Mouse (Mus musculus): ENCODE data around the gene Ptov1.
A peak's percentile ranks its signal among the peaks of the same experiment; 100 is the strongest.
"Not testable (repeated sequence)": the region's sequence is repeated elsewhere in the genome, so short reads cannot be mapped to it uniquely, and the experiment has no call there.

The Ptov1 gene

GRCm38 (mm10) chr7:44888256-44889105 lies 18.9 kb upstream of the Ptov1 start:
- DNase-seq = no peak

- peak in 1 of 2 experiments; percentile 43 for DNase-seq
These were observed 17.4 kb upstream of the Ptov1 start for GRCm38 (mm10) chr7:44886964-44887363.

DNA sequence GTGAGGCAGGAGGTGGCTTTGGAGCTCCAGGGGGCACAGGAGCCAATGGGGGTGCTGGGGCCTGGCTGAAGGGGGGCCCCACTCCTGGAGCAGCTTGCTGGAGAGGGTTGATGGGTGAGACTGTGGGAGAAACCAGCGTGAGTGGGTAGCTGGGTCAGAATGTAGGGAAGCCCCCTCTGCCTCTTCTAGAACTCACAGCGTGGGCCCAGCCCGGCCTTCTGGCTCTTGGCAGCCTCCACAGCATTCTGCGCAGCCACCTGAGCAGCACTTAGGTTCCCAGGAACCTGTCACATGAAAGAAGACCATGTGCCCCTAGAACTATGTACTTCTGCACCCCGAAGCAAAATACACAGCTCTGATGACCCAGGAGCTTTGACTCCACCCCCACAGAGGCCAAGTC lies 15.0 kb upstream of the Ptov1 start:
- DNase-seq = no peak

GRCm38 (mm10) chr7:44883036-44883435 lies 13.4 kb upstream of the Ptov1 start:
- DNase-seq = no peak

DNA sequence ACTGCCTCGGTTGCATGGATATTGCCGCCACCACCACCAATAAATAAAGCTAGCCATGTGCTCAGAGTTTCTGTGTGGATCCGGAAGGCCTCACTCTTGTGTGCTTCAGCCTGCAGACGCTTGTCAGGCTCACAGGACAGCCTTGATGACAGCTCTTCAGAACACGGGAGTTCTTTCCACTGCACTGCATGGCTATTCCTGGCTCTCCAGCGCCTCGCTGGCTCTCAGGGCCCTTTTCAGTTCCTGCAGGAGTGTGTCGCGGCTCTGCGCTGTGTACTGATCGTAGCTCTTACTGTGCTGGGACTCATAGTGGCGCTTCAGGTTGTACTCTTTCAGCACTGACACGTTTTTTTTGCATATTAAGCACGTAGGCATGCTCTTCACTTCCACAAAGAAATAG lies 8.2 kb upstream of the Ptov1 start:
- DNase-seq = no peak

GRCm38 (mm10) chr7:44871774-44872173 lies 2.2 kb upstream of the Ptov1 start:
- not testable (repeated sequence) for DNase-seq

GRCm38 (mm10) chr7:44871181-44871580 lies 1.6 kb upstream of the Ptov1 start:
- DNase-seq = no peak

DNA sequence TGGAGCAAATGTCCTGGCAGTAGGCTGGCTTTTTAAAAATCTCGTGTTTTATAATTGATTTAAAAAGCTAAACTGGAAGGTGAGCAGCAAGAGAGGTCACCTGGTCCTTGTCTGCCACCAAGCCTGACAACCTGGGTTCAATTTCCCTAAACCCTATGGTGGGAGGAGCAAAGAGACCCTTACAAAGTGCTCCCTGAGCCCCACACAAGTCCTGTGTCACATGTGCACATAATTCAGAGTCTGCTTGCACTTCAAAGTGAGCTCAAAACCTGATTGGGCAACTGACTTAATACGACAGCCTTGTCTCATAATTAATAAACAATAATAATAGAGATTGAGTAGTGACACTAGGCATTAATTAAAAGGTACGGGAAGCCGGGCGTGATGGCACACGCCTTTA lies 1.0 kb upstream of the Ptov1 start:
- no peak for DNase-seq

DNA sequence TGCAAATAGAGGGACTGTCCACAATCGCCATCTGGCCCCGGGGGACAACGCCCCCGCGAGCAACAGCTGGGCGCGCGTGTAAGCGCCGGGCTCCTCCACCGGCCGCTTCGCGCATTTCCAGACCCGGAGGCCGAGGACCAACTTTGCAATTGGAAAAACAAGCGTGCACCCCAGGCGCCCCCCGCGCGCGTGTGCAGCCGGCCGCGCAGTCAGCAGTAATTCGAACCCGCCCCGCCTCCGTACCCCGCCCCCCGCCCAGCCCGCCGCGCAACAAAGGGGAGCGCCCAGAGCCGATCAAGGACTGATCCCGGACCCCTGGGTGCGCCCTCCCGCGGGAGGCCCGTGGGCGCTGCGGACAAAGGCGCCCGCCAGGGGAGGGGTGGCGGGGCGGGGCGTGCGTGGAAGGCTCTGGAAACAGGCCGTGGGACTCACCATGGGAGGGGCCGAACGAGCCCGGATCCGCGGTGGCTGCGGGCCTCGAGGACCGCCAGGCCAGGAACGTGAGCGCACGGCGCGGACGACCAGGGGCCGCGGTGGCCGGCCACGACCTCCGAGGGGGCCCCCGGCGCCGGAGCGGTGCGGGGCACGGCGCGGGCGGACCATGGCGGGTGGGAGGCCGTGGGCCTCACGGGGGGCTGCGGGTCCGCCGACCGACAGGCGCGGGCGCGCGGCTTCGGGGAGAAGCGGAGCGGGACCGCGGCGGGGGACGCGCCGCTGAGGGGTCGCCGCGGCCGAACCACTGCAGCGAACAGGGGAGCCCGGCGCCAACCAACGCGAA lies 480 bp downstream of the Ptov1 start:
- DNase-seq = peak; percentile 80 to 90

DNA sequence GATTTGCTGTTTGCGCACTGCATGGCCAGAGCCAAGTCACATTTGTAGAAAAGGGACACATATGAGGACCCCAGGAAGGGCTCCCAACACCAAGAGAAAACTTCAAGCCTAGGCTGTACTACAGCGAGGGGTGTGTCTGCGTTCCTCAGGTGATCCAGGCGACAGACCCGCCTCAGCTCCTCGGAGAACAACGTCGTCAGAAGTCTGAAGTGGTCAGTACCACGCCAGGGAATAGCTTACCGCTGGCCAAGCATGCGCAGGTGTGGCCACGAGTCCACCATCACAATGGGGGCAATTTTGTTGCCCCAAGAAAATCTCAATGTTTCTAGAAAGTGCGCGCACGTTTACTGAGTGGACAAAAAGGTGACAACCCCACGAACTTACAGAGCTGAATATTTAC lies 1.1 kb downstream of the Ptov1 start:
- DNase-seq = peak; percentile 64 to 81

DNA sequence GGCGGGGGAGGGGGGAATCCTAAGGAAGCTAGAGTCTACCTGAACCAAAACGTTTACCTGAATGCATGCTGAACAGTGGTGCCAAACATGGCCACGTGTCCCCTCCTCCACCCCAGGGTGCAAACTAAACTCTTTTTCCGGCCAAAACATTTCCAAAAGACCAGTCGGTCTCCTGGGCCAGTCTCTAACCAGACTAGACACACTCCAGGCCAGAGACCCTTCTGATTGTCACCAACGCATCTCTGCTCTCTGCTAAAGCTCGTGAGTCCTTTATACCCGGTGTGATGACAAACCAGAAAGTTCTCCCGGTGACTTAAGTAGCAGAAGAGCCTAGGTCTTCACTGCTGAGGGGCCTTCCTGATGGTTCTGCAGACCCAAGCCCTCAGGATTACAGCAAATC lies 1.8 kb downstream of the Ptov1 start:
- DNase-seq = no peak

DNA sequence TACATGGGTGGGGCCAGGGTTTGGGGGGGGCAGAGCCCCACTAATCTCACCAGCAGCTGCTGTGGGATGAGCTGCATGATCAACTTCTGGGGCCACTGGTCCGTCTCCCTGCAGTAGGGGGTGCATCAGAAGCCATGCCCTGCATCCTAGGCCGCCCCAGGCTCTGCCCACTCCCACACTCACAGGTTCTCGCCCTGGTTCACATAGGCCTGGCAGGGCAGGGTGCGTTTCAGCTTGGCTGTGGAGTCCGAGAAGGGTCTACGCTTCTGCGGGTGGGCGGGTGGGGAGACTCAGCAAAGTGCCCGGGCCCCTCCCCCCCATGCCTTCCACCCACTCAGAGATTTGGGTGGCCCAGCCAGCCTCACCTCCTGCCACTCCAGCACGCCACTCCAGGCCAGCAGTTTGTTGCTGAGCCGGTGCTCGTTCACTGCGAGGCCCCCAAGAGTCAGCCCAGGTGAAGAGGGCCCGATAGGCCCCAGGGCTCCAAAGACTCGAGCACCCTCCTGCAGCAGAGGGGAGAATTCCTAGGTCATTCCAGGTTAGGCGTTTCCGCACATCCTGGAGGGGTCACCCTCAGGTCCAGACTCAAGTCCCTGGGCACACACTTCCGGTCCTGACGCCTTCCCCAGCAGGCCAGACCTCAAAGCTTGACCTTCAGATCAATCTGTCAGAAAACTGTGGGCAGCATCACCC lies 2.4 kb downstream of the Ptov1 start:
- DNase-seq = no peak

DNA sequence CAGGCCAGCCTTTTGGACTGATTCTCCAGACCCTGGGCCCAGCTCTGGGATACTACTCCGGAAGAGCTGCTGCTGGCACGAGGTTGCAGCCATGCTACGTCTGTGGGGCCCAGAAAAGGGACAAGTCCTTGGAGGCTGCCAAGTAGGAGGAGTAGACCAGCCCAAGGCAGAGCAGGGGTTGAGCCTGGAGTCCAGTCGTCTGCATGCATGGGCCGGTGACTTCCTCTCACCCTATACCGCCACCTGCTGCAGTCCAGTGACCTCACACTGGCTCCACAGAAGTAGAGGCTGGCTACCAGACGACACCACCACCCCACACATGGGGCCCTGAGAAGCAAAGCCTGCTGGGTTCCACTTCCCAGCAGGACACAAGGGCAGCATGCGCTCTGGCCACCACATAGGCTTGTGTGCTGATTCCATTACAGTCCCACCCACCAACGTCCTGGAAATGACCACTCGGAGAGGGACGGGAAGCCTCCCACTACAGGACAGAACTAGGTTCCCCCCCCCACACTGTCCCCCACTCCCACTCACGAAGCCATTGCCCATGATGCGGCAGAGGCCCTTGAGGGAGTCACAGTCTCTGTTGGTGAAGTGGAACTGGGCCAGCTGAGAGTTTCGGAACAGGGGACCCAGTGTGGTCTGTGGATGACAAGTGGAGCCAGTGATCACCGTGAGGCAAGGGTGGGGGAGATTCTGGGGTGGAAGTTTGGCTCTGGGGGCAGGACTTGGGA lies 3.1 kb downstream of the Ptov1 start:
- DNase-seq = peak; percentile 79 to 89

DNA sequence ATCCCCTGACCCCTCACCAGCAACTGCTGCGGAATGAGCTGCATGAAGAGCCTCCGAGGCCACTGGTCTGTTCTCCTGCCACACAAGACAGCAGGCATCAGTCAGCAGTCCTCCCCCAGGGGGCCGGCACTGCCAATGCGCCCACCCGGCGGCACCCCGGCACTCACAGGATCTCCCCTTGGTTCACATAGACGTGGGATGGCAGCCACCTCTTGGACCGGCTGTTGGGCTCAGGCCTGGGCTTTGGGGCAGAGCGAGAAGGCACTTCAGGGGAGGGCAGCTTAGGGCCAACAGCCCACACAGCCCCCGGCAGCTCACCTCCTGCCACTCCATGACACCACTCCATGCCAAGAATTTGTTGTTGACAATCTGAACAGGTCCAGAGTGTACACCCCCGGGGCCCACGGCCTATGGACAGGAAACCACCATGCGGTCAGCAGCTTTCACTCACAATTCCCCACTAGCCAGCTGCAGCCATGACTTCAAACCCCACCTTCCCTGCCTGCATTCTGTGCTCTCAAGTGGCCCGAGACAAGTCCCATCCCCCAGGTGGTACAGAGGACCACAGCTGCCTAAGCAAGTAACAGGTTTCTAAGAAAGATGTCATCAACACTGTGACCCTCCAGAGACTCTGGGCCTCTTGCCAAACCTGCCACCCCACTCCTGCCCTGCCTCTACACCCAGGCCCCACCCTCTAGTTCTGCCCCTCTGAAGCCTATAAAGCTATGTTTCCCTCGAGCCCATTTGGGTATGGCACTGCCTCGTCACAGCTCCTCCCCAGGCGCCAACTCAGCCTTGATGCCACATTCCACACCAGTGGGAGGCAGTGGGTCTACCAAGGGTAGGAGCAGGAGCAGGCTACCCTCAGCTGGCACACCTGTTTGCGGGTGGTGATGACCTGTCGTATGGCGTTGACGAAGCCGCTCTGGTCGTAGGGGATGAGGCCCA lies 4.7 kb downstream of the Ptov1 start:
- peak; percentile 59 to 74 for DNase-seq

- DNase-seq = no peak
These were observed 5.5 kb downstream of the Ptov1 start for GRCm38 (mm10) chr7:44863982-44864494.

- no peak for DNase-seq
These were observed 6.4 kb downstream of the Ptov1 start for GRCm38 (mm10) chr7:44863210-44863609.

- DNase-seq = no peak
These were observed 7.2 kb downstream of the Ptov1 start for GRCm38 (mm10) chr7:44862434-44862833.

DNA sequence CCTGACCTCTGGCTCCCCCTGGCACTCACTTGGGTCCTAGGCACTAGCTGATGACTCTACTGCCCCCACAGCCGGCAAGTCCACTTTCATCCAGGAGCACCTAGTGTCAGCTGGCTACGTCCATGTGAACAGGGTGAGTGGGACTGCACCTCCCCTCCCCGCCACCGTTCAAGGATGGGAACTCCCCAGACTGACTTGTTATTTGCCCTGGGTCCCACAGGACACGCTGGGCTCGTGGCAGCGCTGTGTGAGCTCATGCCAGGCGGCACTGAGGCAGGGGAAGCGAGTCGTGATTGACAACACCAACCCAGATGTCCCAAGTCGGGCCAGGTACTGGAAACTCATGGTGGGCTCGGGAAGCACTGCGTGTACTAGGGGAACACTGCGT lies 8.2 kb downstream of the Ptov1 start:
- no peak for DNase-seq

- peak; percentile 82 to 83 for DNase-seq
These were observed 8.8 kb downstream of the Ptov1 start for GRCm38 (mm10) chr7:44860576-44861428.

DNA sequence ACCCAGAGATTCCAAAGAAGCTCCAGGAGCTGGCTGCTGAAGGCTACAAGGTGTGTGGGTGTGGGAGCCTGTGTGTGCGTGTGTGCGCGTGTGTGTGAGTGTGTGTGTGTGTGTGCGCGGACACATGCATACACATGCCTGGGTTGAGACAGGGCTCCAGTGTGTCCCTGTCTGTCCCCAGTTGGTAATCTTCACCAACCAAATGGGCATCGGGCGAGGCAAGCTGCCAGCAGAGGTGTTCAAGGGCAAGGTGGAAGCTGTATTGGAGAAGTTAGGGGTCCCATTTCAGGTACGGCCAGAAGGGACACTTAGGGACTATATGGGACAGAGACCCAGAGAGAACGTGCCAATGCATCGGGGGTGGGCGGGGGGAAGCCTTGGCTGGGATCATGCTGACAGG lies 9.7 kb downstream of the Ptov1 start:
- no peak for DNase-seq
